Mouse (Mus musculus) embryonic facial prominence, embryonic 14.5 days (tissue): ENCODE measurements at regions not wholly inside any gene's neighbourhood (a gene's known extent, or its start where the extent isn't known, plus 50 kb on each side); places are given as distances from the start of the nearest gene placed in this dataset.
A peak's percentile ranks its signal among the peaks of the same experiment; 100 is the strongest.

Source experiments
- ATAC-seq: fragments of 200-750 bp; cut with Nextera tagmentation; 2 replicates; pipeline ENCODE4 v1.8.0; 2017; ENCODE audit warnings: low read depth, moderate number of reproducible peaks, moderate TSS enrichment
- DNase-seq: peaks from one replicate; pipeline ENCODE4 v3.0.0-alpha.2; 2015; ENCODE audit warnings: low spot score
- H3K27ac ChIP-seq: fragments of 300-500 bp; sonication (generic); replicated peaks from 2 replicates; pipeline ENCODE4 v1.5.1; 2014; ENCODE audit warnings: low read depth, mild to moderate bottlenecking, low read length, moderate library complexity
- H3K27me3 ChIP-seq: fragments of 300-500 bp; sonication (generic); replicated peaks from 2 replicates; pipeline ENCODE4 v1.6.1; 2014; ENCODE audit warnings: low read length; ENCODE audit not compliant: control insufficient read depth, insufficient read depth
- H3K36me3 ChIP-seq: fragments of 300-500 bp; sonication (generic); 2 replicates; pipeline ENCODE4 v1.6.1; 2014; ENCODE audit warnings: low read length, mixed read lengths; ENCODE audit not compliant: control insufficient read depth, insufficient read depth
- H3K4me1 ChIP-seq: fragments of 300-500 bp; sonication (generic); 2 replicates; pipeline ENCODE4 v1.6.1; 2014; ENCODE audit warnings: antibody characterized with exemption, low read length; ENCODE audit not compliant: control insufficient read depth, insufficient read depth
- H3K4me2 ChIP-seq: fragments of 300-500 bp; sonication (generic); 2 replicates; pipeline ENCODE4 v1.6.1; 2014; ENCODE audit warnings: low read depth, mild to moderate bottlenecking, low read length, moderate library complexity, mixed read lengths
- H3K4me3 ChIP-seq: fragments of 300-500 bp; sonication (generic); 2 replicates; pipeline ENCODE4 v1.5.1; 2014; ENCODE audit warnings: low read depth, mild to moderate bottlenecking, low read length
- H3K9ac ChIP-seq: fragments of 300-500 bp; sonication (generic); 2 replicates; pipeline ENCODE4 v1.6.1; 2014; ENCODE audit warnings: low read depth, mild to moderate bottlenecking, low read length, moderate library complexity, mixed read lengths
- H3K9me3 ChIP-seq: fragments of 300-500 bp; sonication (generic); 2 replicates; pipeline ENCODE4 v1.6.1; 2016; ENCODE audit warnings: low read length; ENCODE audit not compliant: control insufficient read depth
- WGBS: fragments of 180-500 bp; shearing (Covaris S2); extraction: QIAGEN DNeasy Blood & Tissue Kit; methylation state at CpG from one replicate; pipeline ENCODE4 v1.1.7; 2014; 5-methylcytosine and 5-hydroxymethylcytosine counted together

GRCm38 (mm10) chr6:12180951-12181350, 273.3 kb downstream of the Phf14 start:
- H3K4me2 ChIP-seq, result no peak overlapping the region
- DNase-seq (no peak), ATAC-seq (no peak)
- no peak overlapping the region for H3K9ac ChIP-seq
- H3K27me3 ChIP-seq, result no peaks in the 10 kb centered on the region
- H3K4me1 ChIP-seq, result no peaks in the 10 kb centered on the region
- no peak overlapping the region for H3K4me3 ChIP-seq
- WGBS, result 88% methylated on average over 3 of the region's 3 CpGs
- no peaks in the 10 kb centered on the region for H3K9me3 ChIP-seq
- no peaks in the 10 kb centered on the region for H3K36me3 ChIP-seq
- no peak overlapping the region for H3K27ac ChIP-seq

DNA sequence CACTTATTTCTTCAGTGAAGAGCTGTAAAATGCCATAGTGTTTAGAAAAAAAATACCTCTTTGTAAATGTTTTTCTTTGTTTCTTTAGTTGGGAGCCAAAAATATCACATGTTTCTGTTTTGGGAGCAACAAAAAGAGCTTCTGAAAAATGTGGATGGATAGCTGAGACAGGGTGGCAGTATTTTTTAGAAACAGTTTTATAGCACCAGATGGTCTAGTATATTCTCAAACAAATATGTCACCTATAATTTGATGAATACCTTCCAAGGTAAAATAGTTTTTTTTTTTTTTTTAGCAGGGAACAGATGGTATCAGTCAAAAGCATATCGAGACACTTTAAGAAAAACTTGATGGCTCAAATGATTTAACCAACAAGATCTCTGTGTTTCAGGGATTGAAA, 302.6 kb downstream of the Phf14 start:
- Histone ChIP-seq H3K9me3 (no peaks in the 10 kb centered on the region), H3K27me3 (no peaks in the 10 kb centered on the region), H3K4me1 (no peaks in the 10 kb centered on the region), H3K36me3 (no peaks in the 10 kb centered on the region), H3K27ac (no peak overlapping the region), H3K9ac (no peak overlapping the region), H3K4me3 (no peak overlapping the region), H3K4me2 (no peak overlapping the region)
- DNase-seq, result no peak
- WGBS, result 38% methylated on average over 1 of the region's 1 CpGs
- no peak for ATAC-seq

DNA sequence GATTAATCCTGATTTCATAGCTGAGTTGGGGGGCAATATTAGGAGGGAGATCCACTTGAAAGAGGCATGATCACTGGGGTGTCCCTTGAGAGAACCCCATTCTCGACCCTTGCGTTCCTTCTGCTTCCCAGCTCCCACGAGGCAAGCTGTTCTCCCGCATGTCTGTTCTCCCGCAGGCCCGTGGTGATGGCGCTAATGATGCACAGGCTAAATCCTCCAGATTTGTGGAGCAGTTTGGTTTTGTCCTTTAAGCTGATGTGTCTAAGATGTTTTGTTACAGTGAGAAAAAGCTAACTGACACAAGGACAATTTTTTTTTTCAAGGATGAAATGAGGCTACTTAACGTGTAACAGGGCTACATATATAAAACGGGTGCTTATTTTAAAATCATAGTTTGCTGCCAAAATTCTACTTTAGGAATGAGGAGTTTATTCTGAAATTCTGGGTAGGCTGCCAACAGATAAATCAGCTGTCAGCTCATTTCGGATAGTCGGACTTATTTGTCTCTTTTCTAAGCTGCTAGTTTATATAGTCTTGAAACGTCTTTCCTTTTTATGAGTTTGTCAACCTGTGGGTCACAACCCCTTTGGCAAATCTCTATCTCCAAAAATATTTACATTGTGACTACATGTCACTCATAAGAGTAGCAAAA, 307.0 kb downstream of the Phf14 start:
- H3K27ac ChIP-seq, result no peak overlapping the region
- no peaks in the 10 kb centered on the region for H3K36me3 ChIP-seq
- 74% methylated on average over 12 of the region's 12 CpGs for WGBS
- H3K4me2 ChIP-seq, result no peak overlapping the region
- H3K9me3 ChIP-seq, result peaks cover 4% of the 10 kb centered on the region; the same call in 1 of the 2 replicates
- DNase-seq (peak; percentile 11), ATAC-seq (no peak)
- no peaks in the 10 kb centered on the region for H3K4me1 ChIP-seq
- no peak overlapping the region for H3K4me3 ChIP-seq
- no peak overlapping the region for H3K9ac ChIP-seq
- no peaks in the 10 kb centered on the region for H3K27me3 ChIP-seq

DNA sequence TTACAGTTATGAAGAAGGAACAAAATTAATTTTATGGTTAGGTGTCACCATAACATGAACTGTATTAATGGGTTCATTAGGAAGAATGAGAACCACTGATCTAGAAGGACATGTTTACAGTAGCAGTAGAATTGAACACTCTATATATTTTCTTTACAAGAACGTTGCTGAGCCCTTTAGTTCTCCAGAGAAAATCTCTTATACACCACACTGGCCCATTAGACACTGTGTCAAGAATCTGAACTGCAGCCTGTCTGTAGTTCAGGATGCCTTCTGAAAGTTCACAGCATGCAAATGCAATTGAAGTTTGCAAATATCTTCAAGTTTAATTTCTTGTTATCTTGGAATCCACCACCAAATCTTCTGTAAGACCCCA, 307.6 kb downstream of the Phf14 start:
- H3K36me3 ChIP-seq, result no peaks in the 10 kb centered on the region
- ATAC-seq (no peak), DNase-seq (no peak)
- H3K9me3 ChIP-seq, result peaks cover 8% of the 10 kb centered on the region; the same call in 1 of the 2 replicates
- H3K27me3 ChIP-seq, result no peaks in the 10 kb centered on the region
- no peak overlapping the region for H3K4me2 ChIP-seq
- no peak overlapping the region for H3K4me3 ChIP-seq
- no peaks in the 10 kb centered on the region for H3K4me1 ChIP-seq
- no peak overlapping the region for H3K9ac ChIP-seq
- H3K27ac ChIP-seq, result no peak overlapping the region
- 59% methylated on average over 1 of the region's 1 CpGs for WGBS

GRCm38 (mm10) chr6:12244151-12244550, 336.5 kb downstream of the Phf14 start:
- WGBS, result 46% methylated on average over 1 of the region's 1 CpGs

GRCm38 (mm10) chr6:12247975-12248374, 340.4 kb downstream of the Phf14 start:
- Histone ChIP-seq H3K27ac (no peak overlapping the region), H3K9me3 (no peaks in the 10 kb centered on the region), H3K36me3 (no peaks in the 10 kb centered on the region), H3K27me3 (no peaks in the 10 kb centered on the region), H3K4me3 (no peak overlapping the region), H3K4me2 (no peak overlapping the region), H3K4me1 (no peaks in the 10 kb centered on the region), H3K9ac (no peak overlapping the region)
- DNase-seq (peak; percentile 22), ATAC-seq (no peak)

More at GRCm38 (mm10) chr6:12244151-12244550, 336.5 kb downstream of the Phf14 start:
- Histone ChIP-seq H3K36me3 (no peaks in the 10 kb centered on the region), H3K4me2 (no peak overlapping the region), H3K4me3 (no peak overlapping the region), H3K9ac (no peak overlapping the region), H3K4me1 (no peaks in the 10 kb centered on the region), H3K27ac (no peak overlapping the region), H3K27me3 (no peaks in the 10 kb centered on the region), H3K9me3 (no peaks in the 10 kb centered on the region)
- DNase-seq (no peak), ATAC-seq (no peak)

- Histone ChIP-seq H3K9me3 (no peaks in the 10 kb centered on the region), H3K4me3 (no peak overlapping the region), H3K27ac (no peak overlapping the region), H3K27me3 (no peaks in the 10 kb centered on the region), H3K4me1 (no peaks in the 10 kb centered on the region), H3K9ac (no peak overlapping the region), H3K36me3 (no peaks in the 10 kb centered on the region), H3K4me2 (no peak overlapping the region)
- 54% methylated on average over 4 of the region's 4 CpGs for WGBS
- DNase-seq, result no peak
- no peak for ATAC-seq
These were observed 341.0 kb downstream of the Phf14 start for GRCm38 (mm10) chr6:12248599-12248998.

DNA sequence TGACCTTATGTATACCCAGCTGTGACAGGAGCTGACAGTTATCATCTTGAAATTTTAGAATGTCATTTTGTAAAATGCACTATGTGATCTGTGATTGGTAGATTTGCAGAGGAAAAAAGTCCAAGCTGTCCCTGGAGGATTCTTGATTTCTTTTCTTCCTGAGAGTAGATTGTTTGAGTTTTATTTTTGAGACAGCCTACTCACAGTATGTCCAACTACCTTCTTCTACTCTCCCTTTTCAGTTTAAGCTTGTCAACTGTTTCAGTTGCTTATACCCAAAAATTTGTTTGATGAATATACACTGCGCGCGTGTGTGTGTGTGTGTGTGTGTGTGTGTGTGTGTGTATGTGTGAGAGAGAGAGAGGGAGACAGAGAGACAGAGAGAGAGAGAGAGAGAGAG, 346.9 kb downstream of the Phf14 start:
- WGBS, result 96% methylated on average over 3 of the region's 3 CpGs

DNA sequence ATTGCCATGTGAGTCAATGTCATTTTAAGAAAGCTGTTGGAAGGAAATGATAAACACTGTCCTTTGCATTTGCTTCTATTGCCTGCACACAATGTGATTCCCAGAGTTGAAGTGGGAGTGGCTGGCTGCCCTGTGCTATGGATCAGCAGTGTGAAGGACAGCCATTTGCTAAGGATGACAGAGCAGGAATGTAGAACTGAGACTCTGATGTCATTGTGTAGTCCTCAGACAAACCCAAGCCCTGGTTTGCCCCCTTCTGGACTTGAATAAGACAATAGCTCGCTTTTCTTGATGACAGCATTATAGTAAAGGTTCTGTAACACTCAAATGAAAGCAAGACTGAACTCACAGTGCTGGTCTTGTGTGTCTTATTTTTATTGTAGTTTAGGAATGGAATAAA, 347.8 kb downstream of the Phf14 start:
- no peak overlapping the region for H3K4me3 ChIP-seq
- no peak overlapping the region for H3K27ac ChIP-seq
- no peak overlapping the region for H3K9ac ChIP-seq
- H3K4me2 ChIP-seq, result no peak overlapping the region
- H3K27me3 ChIP-seq, result no peaks in the 10 kb centered on the region
- H3K9me3 ChIP-seq, result no peaks in the 10 kb centered on the region
- H3K4me1 ChIP-seq, result no peaks in the 10 kb centered on the region
- 64% methylated on average over 1 of the region's 1 CpGs for WGBS
- no peak for DNase-seq
- no peaks in the 10 kb centered on the region for H3K36me3 ChIP-seq
- no peak for ATAC-seq

More for the DNA sequence above, 346.9 kb downstream of the Phf14 start:
- no peak for ATAC-seq
- H3K27ac ChIP-seq, result no peak overlapping the region
- H3K9me3 ChIP-seq, result no peaks in the 10 kb centered on the region
- no peaks in the 10 kb centered on the region for H3K27me3 ChIP-seq
- no peak overlapping the region for H3K4me2 ChIP-seq
- DNase-seq, result no peak
- no peaks in the 10 kb centered on the region for H3K36me3 ChIP-seq
- H3K4me1 ChIP-seq, result no peaks in the 10 kb centered on the region
- H3K9ac ChIP-seq, result no peak overlapping the region
- H3K4me3 ChIP-seq, result no peak overlapping the region
